Mouse (Mus musculus): ENCODE data around the gene Zp1. TPM values are rescaled to one million over a fixed set of nuclear protein-coding genes. Genes with fewer than 3 reads are reported as not detected.

Gene Zp1
- polyA plus RNA-seq, 1 experiment from 2014 or later: 0.56 TPM

- ATAC-seq: no peak
- Histone ChIP-seq H3K27me3 (replicated peaks; ENCODE audit: control insufficient read depth, insufficient read depth, low read length) (no peaks in the 10 kb centered on the region), H3K4me3 (replicated peaks; ENCODE audit: low read length) (peak overlapping the region; percentile 69; the same call in 1 of the 2 replicates), H3K4me1 (replicated peaks; ENCODE audit: control insufficient read depth, insufficient read depth, low read length) (peaks cover 23% of the 10 kb centered on the region), H3K4me2 (ENCODE audit: low read length) (peak overlapping the region; percentile 94), H3K9me3 (ENCODE audit: control insufficient read depth, low read length) (no peaks in the 10 kb centered on the region), H3K9ac (replicated peaks; ENCODE audit: low read depth, low read length) (peak overlapping the region; percentile 58; the same call in 1 of the 2 replicates), H3K36me3 (ENCODE audit: control insufficient read depth, insufficient read depth) (peaks cover 17% of the 10 kb centered on the region), H3K27ac (ENCODE audit: low read length) (no peak overlapping the region)
- 88% methylated on average over 5 of the region's 5 CpGs for WGBS
Measured at GRCm38 (mm10) chr19:10947219-10947618, 26.8 kb upstream of the Zp1 start.

DNA sequence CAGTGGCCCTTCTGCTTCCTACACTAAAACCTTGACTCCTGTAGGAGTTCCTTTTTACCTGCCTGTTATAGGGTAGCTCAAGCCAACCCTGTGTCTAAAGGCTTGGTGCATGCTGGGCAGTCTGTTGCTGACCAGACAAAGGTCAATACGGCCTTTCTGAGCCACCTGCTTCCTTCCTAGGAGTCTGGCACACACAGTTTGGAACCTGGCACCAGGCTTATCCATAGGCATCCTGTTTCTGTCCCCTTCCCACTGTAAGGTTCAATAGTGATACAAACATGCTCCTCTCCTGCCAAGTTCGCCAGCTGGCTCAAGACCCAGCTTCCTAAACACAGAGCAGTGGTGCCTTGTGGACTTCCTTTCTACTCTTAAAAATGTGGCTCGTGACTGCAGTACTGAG lies 26.1 kb upstream of the Zp1 start:
- ATAC-seq: no peak
- H3K9ac ChIP-seq (replicated peaks; ENCODE audit: low read depth, low read length): no peak overlapping the region

DNA sequence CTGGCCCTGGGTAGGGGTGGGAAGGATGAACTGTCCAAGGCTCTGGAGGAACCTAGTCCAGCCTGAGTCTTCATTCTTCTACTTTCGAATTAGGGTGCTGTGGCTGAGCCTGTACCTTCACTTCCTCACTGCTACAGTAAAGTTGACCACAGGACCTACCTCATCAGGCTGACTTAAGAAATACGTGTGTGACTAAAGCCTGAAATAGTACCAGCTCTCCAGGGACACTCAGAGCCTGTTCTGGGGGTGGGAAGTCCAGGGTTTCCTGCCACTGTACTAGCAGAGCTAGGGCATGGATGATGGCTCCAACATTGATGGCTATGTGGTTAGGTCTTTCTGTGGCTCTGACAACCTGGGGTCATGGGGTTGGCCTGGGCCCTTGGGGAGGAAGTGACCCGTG lies 23.5 kb upstream of the Zp1 start:
- ATAC-seq: no peak
- H3K9ac ChIP-seq (replicated peaks; ENCODE audit: low read depth, low read length): no peak overlapping the region
- no peak overlapping the region for H3K27ac ChIP-seq (ENCODE audit: low read length)
- H3K9me3 ChIP-seq (ENCODE audit: control insufficient read depth, low read length): no peaks in the 10 kb centered on the region
- H3K27me3 ChIP-seq (replicated peaks; ENCODE audit: control insufficient read depth, insufficient read depth, low read length): no peaks in the 10 kb centered on the region
- WGBS: 90% methylated on average over 3 of the region's 3 CpGs
- no peak overlapping the region for H3K4me2 ChIP-seq (ENCODE audit: low read length)
- peaks cover 37% of the 10 kb centered on the region for H3K4me1 ChIP-seq (replicated peaks; ENCODE audit: control insufficient read depth, insufficient read depth, low read length)
- peaks cover 18% of the 10 kb centered on the region for H3K36me3 ChIP-seq (ENCODE audit: control insufficient read depth, insufficient read depth)
- no peak overlapping the region for H3K4me3 ChIP-seq (replicated peaks; ENCODE audit: low read length)

More for the DNA sequence above, 26.1 kb upstream of the Zp1 start:
- H3K27me3 ChIP-seq (replicated peaks; ENCODE audit: control insufficient read depth, insufficient read depth, low read length): no peaks in the 10 kb centered on the region
- H3K4me1 ChIP-seq (replicated peaks; ENCODE audit: control insufficient read depth, insufficient read depth, low read length): peaks cover 23% of the 10 kb centered on the region
- H3K27ac ChIP-seq (ENCODE audit: low read length): no peak overlapping the region
- H3K9me3 ChIP-seq (ENCODE audit: control insufficient read depth, low read length): no peaks in the 10 kb centered on the region
- peaks cover 18% of the 10 kb centered on the region for H3K36me3 ChIP-seq (ENCODE audit: control insufficient read depth, insufficient read depth)
- WGBS: 86% methylated on average over 3 of the region's 3 CpGs
- H3K4me3 ChIP-seq (replicated peaks; ENCODE audit: low read length): no peak overlapping the region
- no peak overlapping the region for H3K4me2 ChIP-seq (ENCODE audit: low read length)

DNA sequence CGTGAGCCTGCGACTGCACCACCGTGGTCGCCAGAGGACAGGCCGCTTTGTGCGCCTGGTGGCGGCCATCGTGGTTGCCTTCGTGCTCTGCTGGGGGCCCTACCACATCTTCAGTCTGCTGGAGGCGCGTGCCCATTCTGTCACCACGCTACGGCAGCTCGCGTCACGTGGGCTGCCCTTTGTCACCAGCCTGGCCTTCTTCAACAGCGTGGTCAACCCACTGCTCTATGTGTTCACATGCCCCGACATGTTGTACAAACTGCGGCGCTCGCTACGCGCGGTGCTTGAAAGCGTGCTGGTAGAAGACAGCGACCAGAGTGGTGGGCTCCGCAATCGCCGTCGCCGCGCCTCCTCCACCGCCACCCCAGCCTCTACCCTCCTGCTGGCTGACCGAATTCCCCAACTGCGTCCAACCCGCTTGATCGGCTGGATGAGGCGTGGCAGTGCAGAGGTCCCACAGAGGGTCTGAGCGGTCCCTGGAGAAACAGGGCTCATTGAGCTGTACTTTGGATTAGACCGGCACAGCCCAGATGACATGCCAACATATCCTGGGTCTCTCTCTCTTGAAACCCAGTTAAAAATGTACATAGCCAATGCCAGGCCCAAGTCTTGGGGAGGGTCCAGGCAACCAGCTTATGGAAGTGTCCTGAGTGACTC lies 20.5 kb upstream of the Zp1 start:
- peak overlapping the region; percentile 69 for H3K9ac ChIP-seq (replicated peaks; ENCODE audit: low read depth, low read length)
- peak overlapping the region; percentile 48 for H3K27ac ChIP-seq (ENCODE audit: low read length)
- no peaks in the 10 kb centered on the region for H3K9me3 ChIP-seq (ENCODE audit: control insufficient read depth, low read length)
- peak overlapping the region; percentile 87 for H3K4me2 ChIP-seq (ENCODE audit: low read length)
- peaks cover 18% of the 10 kb centered on the region for H3K36me3 ChIP-seq (ENCODE audit: control insufficient read depth, insufficient read depth)
- H3K4me3 ChIP-seq (replicated peaks; ENCODE audit: low read length): peak overlapping the region; percentile 42
- peak; percentile 80 for ATAC-seq
- no peaks in the 10 kb centered on the region for H3K27me3 ChIP-seq (replicated peaks; ENCODE audit: control insufficient read depth, insufficient read depth, low read length)
- peaks cover 14% of the 10 kb centered on the region for H3K4me1 ChIP-seq (replicated peaks; ENCODE audit: control insufficient read depth, insufficient read depth, low read length)
- WGBS: under 1% methylated on average over 40 of the region's 40 CpGs

GRCm38 (mm10) chr19:10940097-10940800 lies 19.8 kb upstream of the Zp1 start:
- no peaks in the 10 kb centered on the region for H3K27me3 ChIP-seq (replicated peaks; ENCODE audit: control insufficient read depth, insufficient read depth, low read length)
- H3K4me3 ChIP-seq (replicated peaks; ENCODE audit: low read length): peak overlapping the region; percentile 42
- peak overlapping the region; percentile 69 for H3K9ac ChIP-seq (replicated peaks; ENCODE audit: low read depth, low read length)
- peaks cover 18% of the 10 kb centered on the region for H3K36me3 ChIP-seq (ENCODE audit: control insufficient read depth, insufficient read depth)
- no peaks in the 10 kb centered on the region for H3K9me3 ChIP-seq (ENCODE audit: control insufficient read depth, low read length)
- peak overlapping the region; percentile 87 for H3K4me2 ChIP-seq (ENCODE audit: low read length)
- H3K27ac ChIP-seq (ENCODE audit: low read length): peak overlapping the region; percentile 48
- ATAC-seq: peak; percentile 94
- WGBS: 17% methylated on average over 37 of the region's 37 CpGs
- H3K4me1 ChIP-seq (replicated peaks; ENCODE audit: control insufficient read depth, insufficient read depth, low read length): peaks cover 14% of the 10 kb centered on the region

- Histone ChIP-seq H3K4me1 (replicated peaks; ENCODE audit: control insufficient read depth, insufficient read depth, low read length) (peaks cover 14% of the 10 kb centered on the region), H3K9ac (replicated peaks; ENCODE audit: low read depth, low read length) (no peak overlapping the region), H3K4me2 (ENCODE audit: low read length) (no peak overlapping the region), H3K9me3 (ENCODE audit: control insufficient read depth, low read length) (no peaks in the 10 kb centered on the region), H3K36me3 (ENCODE audit: control insufficient read depth, insufficient read depth) (peaks cover 8% of the 10 kb centered on the region), H3K27ac (ENCODE audit: low read length) (no peak overlapping the region), H3K27me3 (replicated peaks; ENCODE audit: control insufficient read depth, insufficient read depth, low read length) (no peaks in the 10 kb centered on the region), H3K4me3 (replicated peaks; ENCODE audit: low read length) (no peak overlapping the region)
- ATAC-seq: no peak
- 68% methylated on average over 3 of the region's 3 CpGs for WGBS
Measured at GRCm38 (mm10) chr19:10938771-10939170, 18.3 kb upstream of the Zp1 start.

GRCm38 (mm10) chr19:10937110-10937563 lies 16.7 kb upstream of the Zp1 start, which contains the start of gene Ptgdr2:
Ptgdr2 (plus strand) TSS chr19:10937160.
- Histone ChIP-seq H3K4me1 (replicated peaks; ENCODE audit: control insufficient read depth, insufficient read depth, low read length) (peaks cover 14% of the 10 kb centered on the region), H3K9ac (replicated peaks; ENCODE audit: low read depth, low read length) (no peak within 1 kb of the TSS), H3K9me3 (ENCODE audit: control insufficient read depth, low read length) (no peaks in the 10 kb centered on the region), H3K36me3 (ENCODE audit: control insufficient read depth, insufficient read depth) (peaks cover under 1% of the 10 kb centered on the region; the same call in 1 of the 2 replicates), H3K4me2 (ENCODE audit: low read length) (no peak within 1 kb of the TSS), H3K4me3 (replicated peaks; ENCODE audit: low read length) (no peak within 1 kb of the TSS), H3K27me3 (replicated peaks; ENCODE audit: control insufficient read depth, insufficient read depth, low read length) (no peaks in the 10 kb centered on the region), H3K27ac (ENCODE audit: low read length) (no peak within 1 kb of the TSS)
- 65% methylated on average over 5 of the region's 5 CpGs for WGBS
- ATAC-seq: no peak

DNA sequence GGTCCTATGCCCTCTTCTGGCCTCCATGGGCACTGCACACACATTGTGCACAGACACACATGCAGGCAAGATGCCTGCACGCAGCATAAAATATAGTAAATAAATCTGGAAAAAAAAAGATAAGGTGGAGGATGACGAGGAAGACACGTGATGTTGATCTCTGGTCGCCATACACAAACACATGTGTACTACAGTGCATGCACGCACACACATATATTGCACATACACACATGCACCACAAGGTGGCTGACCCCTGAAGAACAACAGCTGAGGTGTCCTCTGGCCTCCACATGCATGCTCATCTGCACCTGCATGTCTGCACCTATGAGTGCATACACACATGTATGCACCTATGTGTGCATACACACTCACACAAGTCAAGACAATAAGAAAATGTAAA lies 15.6 kb upstream of the Zp1 start:
- H3K4me1 ChIP-seq (replicated peaks; ENCODE audit: control insufficient read depth, insufficient read depth, low read length): peaks cover 9% of the 10 kb centered on the region
- H3K9ac ChIP-seq (replicated peaks; ENCODE audit: low read depth, low read length): no peak overlapping the region
- H3K4me2 ChIP-seq (ENCODE audit: low read length): no peak overlapping the region
- H3K27me3 ChIP-seq (replicated peaks; ENCODE audit: control insufficient read depth, insufficient read depth, low read length): no peaks in the 10 kb centered on the region
- H3K4me3 ChIP-seq (replicated peaks; ENCODE audit: low read length): no peak overlapping the region
- no peaks in the 10 kb centered on the region for H3K9me3 ChIP-seq (ENCODE audit: control insufficient read depth, low read length)
- no peaks in the 10 kb centered on the region for H3K36me3 ChIP-seq (ENCODE audit: control insufficient read depth, insufficient read depth)
- H3K27ac ChIP-seq (ENCODE audit: low read length): no peak overlapping the region
- no peak for ATAC-seq
- 81% methylated on average over 5 of the region's 5 CpGs for WGBS

GRCm38 (mm10) chr19:10935029-10935428 lies 14.6 kb upstream of the Zp1 start:
- no peak overlapping the region for H3K4me3 ChIP-seq (replicated peaks; ENCODE audit: low read length)
- WGBS: 23% methylated on average over 5 of the region's 5 CpGs
- no peak for ATAC-seq

More at GRCm38 (mm10) chr19:10935029-10935428, 14.6 kb upstream of the Zp1 start:
- Histone ChIP-seq H3K9ac (replicated peaks; ENCODE audit: low read depth, low read length) (no peak overlapping the region), H3K9me3 (ENCODE audit: control insufficient read depth, low read length) (no peaks in the 10 kb centered on the region), H3K27ac (ENCODE audit: low read length) (no peak overlapping the region), H3K4me2 (ENCODE audit: low read length) (no peak overlapping the region), H3K27me3 (replicated peaks; ENCODE audit: control insufficient read depth, insufficient read depth, low read length) (no peaks in the 10 kb centered on the region), H3K4me1 (replicated peaks; ENCODE audit: control insufficient read depth, insufficient read depth, low read length) (peaks cover under 1% of the 10 kb centered on the region; the same call in 1 of the 2 replicates), H3K36me3 (ENCODE audit: control insufficient read depth, insufficient read depth) (no peaks in the 10 kb centered on the region)

Measured in forebrain, embryonic 16.5 days (tissue).